Mouse (Mus musculus) retina, embryonic 14.5 days (tissue): ENCODE results near the gene Hs3st5.

Experiments used
- DNase-seq: peaks from one replicate; pipeline ENCODE4 v3.0.0-alpha.2; 2015; ENCODE audit warnings: low spot score

The Hs3st5 gene

DNA sequence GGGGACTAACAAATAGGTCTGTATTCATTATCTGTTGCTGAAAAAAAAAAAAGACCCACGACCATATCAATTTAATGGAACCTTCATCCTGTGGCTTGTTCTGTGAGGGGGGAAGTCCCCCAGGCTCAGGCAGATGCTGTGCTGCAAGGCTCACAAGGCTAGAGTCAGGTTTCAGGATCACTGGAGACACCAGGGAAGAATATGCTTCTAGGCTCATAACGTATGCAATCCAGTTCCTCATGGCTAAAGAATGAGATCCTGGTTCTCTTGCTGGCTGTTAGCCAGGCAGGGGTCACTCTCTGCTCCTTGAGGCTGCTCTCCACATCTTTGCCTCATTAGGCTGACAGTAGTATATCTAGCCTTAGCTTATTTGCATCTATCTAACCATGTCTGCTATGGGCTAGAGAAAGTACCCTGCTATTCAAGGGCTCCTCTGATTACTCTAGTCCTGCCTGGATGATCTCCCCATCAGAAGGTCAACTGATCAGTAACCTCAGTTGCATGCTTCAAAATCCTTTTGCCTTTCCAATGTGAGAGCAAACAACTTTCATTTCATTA, 294.4 kb downstream of the Hs3st5 start:
- no peak for DNase-seq

DNA sequence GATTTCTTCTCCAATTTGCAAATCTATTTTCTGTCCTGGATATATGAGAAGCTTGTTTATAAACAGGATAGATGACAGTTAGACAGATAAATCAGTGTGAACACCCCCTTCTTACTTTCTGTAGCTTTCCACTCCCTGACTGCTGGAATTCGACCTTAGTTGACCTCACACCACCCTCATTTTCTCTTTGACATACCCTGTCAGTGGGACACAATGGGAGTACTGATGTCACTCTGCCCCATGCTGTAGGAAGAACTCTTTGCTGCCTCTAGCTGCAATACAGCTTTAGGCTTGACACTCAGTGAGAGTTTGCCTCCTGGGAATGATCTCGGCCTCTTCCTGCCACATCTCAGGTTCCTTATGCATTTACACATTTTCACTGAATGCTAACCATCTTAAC, 297.1 kb downstream of the Hs3st5 start:
- DNase-seq, result peak; percentile 50

- DNase-seq, result no peak
Observed at GRCm38 (mm10) chr10:36805265-36805664, 298.7 kb downstream of the Hs3st5 start.

- no peak for DNase-seq
Observed at GRCm38 (mm10) chr10:36805788-36806187, 299.2 kb downstream of the Hs3st5 start.

GRCm38 (mm10) chr10:36807007-36807406, 300.4 kb downstream of the Hs3st5 start:
- no peak for DNase-seq

- DNase-seq, result no peak
Observed at GRCm38 (mm10) chr10:36818867-36819266, 312.3 kb downstream of the Hs3st5 start.

DNA sequence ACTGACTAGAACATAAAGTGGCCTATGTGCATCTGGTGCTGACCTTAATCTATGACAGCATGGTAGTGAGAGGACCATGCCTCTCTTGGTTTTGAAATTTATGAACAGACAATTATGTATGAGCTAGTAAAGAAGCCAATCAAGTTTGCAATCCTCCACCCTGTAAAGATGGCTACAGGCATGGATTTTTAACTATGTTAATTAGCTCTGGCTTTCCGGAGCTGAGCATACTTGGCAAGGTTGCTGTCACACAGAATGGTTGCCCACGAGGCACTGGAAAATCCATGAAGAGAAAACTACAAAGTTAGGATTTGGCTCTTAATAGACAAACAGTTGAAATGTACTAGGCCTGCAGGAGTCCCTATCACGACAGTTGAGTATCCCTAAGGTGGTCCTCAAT, 322.5 kb downstream of the Hs3st5 start:
- DNase-seq, result no peak

GRCm38 (mm10) chr10:36832204-36832603, 325.6 kb downstream of the Hs3st5 start:
- DNase-seq, result no peak

GRCm38 (mm10) chr10:36834224-36834623, 327.6 kb downstream of the Hs3st5 start:
- peak; percentile 49 for DNase-seq

- DNase-seq, result no peak
Observed at GRCm38 (mm10) chr10:36835836-36836516, 329.4 kb downstream of the Hs3st5 start.

GRCm38 (mm10) chr10:36850231-36850630, 343.6 kb downstream of the Hs3st5 start:
- DNase-seq, result no peak

DNA sequence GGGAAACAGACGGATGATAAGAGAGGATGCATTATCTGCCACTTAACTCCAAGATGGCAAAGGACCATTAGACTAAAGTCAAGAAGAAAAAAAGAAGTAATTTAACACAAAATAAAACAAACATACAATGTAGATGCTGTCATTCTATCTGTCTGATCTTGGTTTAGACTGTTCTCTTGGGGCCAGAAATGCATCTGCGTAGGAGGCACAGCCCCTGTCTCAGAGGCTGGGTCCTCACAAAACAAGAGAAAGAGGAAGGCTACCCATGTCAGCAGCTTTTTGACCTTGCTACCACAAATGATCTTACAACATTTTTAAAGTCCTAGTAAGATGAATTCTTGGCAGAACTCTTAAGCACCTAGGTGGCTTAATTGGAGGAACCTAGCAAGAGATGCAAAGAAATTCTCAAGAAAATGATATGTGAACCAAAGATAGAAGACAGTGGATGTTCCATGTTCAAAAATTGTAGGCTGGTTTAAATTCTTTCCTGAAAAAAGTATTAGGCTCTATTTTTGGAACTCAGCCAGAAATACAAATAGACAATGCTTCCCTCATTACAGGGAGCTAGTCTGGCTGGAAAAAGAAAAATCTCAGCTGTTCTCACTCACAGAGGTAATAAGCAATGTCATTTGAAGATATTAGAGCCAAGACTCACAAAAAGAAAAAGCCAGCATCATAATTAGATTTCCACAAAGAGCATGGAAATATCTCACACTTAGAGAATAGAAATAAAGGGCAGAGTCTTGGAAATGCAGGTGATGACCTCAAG, 355.7 kb downstream of the Hs3st5 start:
- DNase-seq, result no peak
